ENCODE assay signal across 17 mouse cellular contexts in the genomic region with DNA sequence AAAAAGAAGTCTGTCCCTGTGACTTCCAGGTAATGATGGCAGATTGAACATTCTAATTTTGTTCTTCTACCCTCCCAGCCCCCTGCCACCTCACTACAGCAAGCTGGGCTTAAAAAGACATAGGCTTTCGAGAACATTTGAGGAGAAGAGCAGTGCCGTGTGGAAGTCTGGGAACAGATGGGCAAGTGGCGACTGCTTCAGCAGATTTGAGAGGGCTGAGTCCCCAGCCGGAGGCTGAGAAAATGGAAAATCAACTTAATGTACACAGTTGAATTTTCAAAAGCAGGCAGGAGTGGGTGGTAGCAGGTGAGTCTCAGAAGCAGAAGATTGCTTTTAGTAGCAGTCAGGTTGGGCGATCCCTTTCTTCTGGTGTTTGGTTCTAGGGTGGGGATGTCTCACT.
DNase-seq lines count a peak whose midpoint lies in the region; ATAC-seq lines count a peak whose summit lies in the region.
"Had no signal": no experiment of that assay in that cellular context is flagged by ENCODE, and none has a peak within 500 bp of the region (broad histone marks: within the 10 kb centered on the region; RNA-seq: fewer than 3 reads in every experiment).

No protein-coding gene starts in this region.

- DNase-seq in frontal cortex, postnatal 25 days (ENCODE audit: low spot score in 2 of 2) = no peak
- DNase-seq in left cerebral cortex, postnatal 36 days (ENCODE audit: low spot score in 2 of 2) = peak; percentile 26 to 32
- DNase-seq in left cerebral cortex, adult 11 months (ENCODE audit: low spot score) = no peak
- DNase-seq in right cerebral cortex, postnatal 10 days (ENCODE audit: low spot score in 2 of 2) = peak; percentile 44 to 65
- DNase-seq in thymus, postnatal 36 days = no peak
- no peak for DNase-seq in adrenal gland, adult 8-10 months
- DNase-seq: adrenal gland, postnatal 10 days; B cell, adult 2 months; cerebellum, adult 11-12 months; cerebellum, adult 9-10 months; cerebellum, postnatal 25 days; gastrocnemius, adult 2 months; gastrocnemius, postnatal 25 days; heart, postnatal 36 days had no signal

- intact Hi-C loops in left cerebral cortex, postnatal 36 days (cut with DNase I) = no loop called here

- ATAC-seq in frontal cortex, adult (ENCODE audit: low TSS enrichment) = peak; percentile 73
- ATAC-seq: CD4-positive, CD25-positive, alpha-beta regulatory T cell, adult 4 months; forebrain, embryonic 15.5 days had no signal

Comparison
In these comparisons a context has a peak if more than half of its experiments do, and no peak if none do; other contexts are left out.
1. DNase-seq: peak in left cerebral cortex, postnatal 36 days (2 of 2) and right cerebral cortex, postnatal 10 days (2 of 2); none in frontal cortex, postnatal 25 days (0 of 2), left cerebral cortex, adult 11 months (single experiment), thymus, postnatal 36 days (0 of 2) and adrenal gland, adult 8-10 months (single experiment).